Mouse (Mus musculus) midbrain, embryonic 13.5 days (tissue): Measurements from ENCODE around the gene Trim25. TPM values are rescaled to one million over a fixed set of nuclear protein-coding genes. Genes with fewer than 3 reads are reported as not detected.
"Not testable (repeated sequence)": the region's sequence is repeated elsewhere in the genome, so short reads cannot be mapped to it uniquely, and the experiment has no call there.

Source experiments
- ATAC-seq: fragments of 200-750 bp; cut with Nextera tagmentation; 2 replicates; pipeline ENCODE4 v1.8.0; 2017; ENCODE audit warnings: mild to moderate bottlenecking, moderate TSS enrichment, moderate library complexity
- H3K27ac ChIP-seq: fragments of 300-500 bp; sonication (generic); 2 replicates; pipeline ENCODE4 v1.5.1; 2015; ENCODE audit warnings: inconsistent platforms, mild to moderate bottlenecking, moderate library complexity
- H3K27me3 ChIP-seq: fragments of 300-500 bp; sonication (generic); 2 replicates; pipeline ENCODE4 v1.6.1; 2015; ENCODE audit warnings: mild to moderate bottlenecking, inconsistent platforms
- H3K36me3 ChIP-seq: fragments of 300-500 bp; sonication (generic); 2 replicates; pipeline ENCODE4 v1.6.1; 2015; ENCODE audit warnings: mild to moderate bottlenecking, inconsistent platforms
- H3K4me1 ChIP-seq: fragments of 300-500 bp; sonication (generic); replicated peaks from 2 replicates; pipeline ENCODE4 v1.6.1; 2015; ENCODE audit warnings: inconsistent platforms
- H3K4me2 ChIP-seq: fragments of 300-500 bp; sonication (generic); replicated peaks from 2 replicates; pipeline ENCODE4 v1.6.1; 2015; ENCODE audit warnings: moderate library complexity, mild to moderate bottlenecking, inconsistent platforms
- H3K4me3 ChIP-seq: fragments of 300-500 bp; sonication (generic); replicated peaks from 2 replicates; pipeline ENCODE4 v1.5.1; 2015; ENCODE audit warnings: mild to moderate bottlenecking, inconsistent platforms
- H3K9ac ChIP-seq: fragments of 300-500 bp; sonication (generic); replicated peaks from 2 replicates; pipeline ENCODE4 v1.6.1; 2015; ENCODE audit warnings: mild to moderate bottlenecking, inconsistent platforms
- H3K9me3 ChIP-seq: fragments of 300-500 bp; sonication (generic); 2 replicates; pipeline ENCODE4 v1.6.1; 2016; ENCODE audit warnings: mild to moderate bottlenecking, inconsistent platforms
- WGBS: fragments of 180-500 bp; shearing (Covaris S2); methylation state at CpG from one replicate; pipeline ENCODE4 v1.1.7; 2015; 5-methylcytosine and 5-hydroxymethylcytosine counted together
- polyA plus RNA-seq: library from polyadenylated mRNA; unstranded; fragments of >200 nt; fragmentation: Nextera tagmentation; extraction: Ambion mirVana; gene quantifications from 2 replicates; pipeline ENCODE4 v1.2.1, GENCODE M21; 2015

Gene Trim25
- polyA plus RNA-seq, 1 experiment from 2014 or later = 3.5 TPM

DNA sequence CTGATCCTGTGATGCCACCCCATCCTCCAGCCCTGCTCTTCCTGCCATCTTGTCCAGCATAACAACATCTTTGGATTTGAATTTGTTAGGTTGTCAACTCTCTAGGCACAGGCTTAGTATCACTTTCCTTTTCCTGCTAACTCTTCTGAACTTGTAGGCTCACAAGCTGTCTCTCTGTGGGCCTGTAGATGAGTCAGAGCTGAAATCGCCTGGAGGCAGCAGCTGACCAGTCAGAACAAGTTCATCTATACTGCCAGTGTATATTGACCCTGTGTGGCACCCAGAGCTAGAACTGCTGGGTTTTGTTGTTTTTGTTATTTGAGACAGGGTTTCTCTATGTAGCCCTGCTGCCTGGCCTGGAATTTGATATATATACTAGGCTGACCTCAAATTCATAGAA is 32.0 kb downstream of the Trim25 start:
- no peak overlapping the region for H3K27ac ChIP-seq
- H3K4me1 ChIP-seq = no peaks in the 10 kb centered on the region
- no peaks in the 10 kb centered on the region for H3K27me3 ChIP-seq
- H3K36me3 ChIP-seq = peaks cover under 1% of the 10 kb centered on the region; the same call in 1 of the 2 replicates
- no peak overlapping the region for H3K4me3 ChIP-seq
- H3K4me2 ChIP-seq = no peak overlapping the region
- H3K9me3 ChIP-seq = no peaks in the 10 kb centered on the region
- no peak overlapping the region for H3K9ac ChIP-seq
- 88% methylated on average over 1 of the region's 1 CpGs for WGBS
- ATAC-seq = no peak

DNA sequence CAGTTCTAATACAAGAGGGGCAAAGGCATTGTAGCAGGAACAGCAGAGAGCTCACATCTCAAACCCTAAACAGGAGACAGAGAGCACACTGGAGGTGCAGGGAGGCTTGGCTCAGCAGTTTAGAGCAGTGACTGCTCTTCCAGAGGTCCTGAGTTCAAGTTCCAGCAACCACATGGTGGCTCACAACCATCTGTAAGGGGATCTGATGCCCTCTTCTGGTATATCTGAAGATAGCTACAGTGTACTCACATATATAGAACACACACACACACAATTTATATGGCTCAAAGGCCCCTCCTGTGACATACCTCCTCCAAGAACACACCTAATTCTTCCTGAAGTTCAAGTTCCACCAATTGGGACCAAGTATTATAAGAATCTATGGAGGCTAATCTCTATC is 35.4 kb downstream of the Trim25 start:
- no peak overlapping the region for H3K27ac ChIP-seq
- H3K4me2 ChIP-seq = no peak overlapping the region
- ATAC-seq = no peak
- no peak overlapping the region for H3K4me3 ChIP-seq
- H3K36me3 ChIP-seq = peaks cover 23% of the 10 kb centered on the region
- no peak overlapping the region for H3K9ac ChIP-seq
- H3K27me3 ChIP-seq = no peaks in the 10 kb centered on the region
- H3K9me3 ChIP-seq = no peaks in the 10 kb centered on the region
- H3K4me1 ChIP-seq = no peaks in the 10 kb centered on the region

DNA sequence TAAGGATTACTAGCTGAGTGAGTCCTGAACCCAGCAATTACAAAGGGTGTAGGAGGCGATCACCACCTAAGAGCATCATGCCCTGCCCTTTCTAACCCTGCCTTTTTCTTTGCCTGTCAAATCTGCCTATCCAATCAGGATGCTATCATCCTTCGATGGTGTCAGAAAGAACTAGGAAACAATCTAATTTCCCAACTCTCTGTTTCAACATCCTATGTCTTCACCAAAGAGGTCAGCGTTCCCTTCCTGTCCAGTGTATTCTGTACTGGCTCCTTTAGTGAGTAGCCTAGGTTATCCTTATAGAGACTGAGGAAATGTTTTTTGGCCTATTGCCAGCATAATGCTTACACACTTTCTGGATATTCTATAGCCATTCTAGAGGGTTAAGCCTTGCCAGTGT is 36.4 kb downstream of the Trim25 start:
- ATAC-seq = no peak
- Histone ChIP-seq H3K36me3 (peaks cover 33% of the 10 kb centered on the region), H3K4me3 (no peak overlapping the region), H3K9ac (no peak overlapping the region), H3K27me3 (no peaks in the 10 kb centered on the region), H3K4me2 (no peak overlapping the region), H3K9me3 (no peaks in the 10 kb centered on the region), H3K27ac (no peak overlapping the region), H3K4me1 (no peaks in the 10 kb centered on the region)
- WGBS = 78% methylated on average over 3 of the region's 3 CpGs

DNA sequence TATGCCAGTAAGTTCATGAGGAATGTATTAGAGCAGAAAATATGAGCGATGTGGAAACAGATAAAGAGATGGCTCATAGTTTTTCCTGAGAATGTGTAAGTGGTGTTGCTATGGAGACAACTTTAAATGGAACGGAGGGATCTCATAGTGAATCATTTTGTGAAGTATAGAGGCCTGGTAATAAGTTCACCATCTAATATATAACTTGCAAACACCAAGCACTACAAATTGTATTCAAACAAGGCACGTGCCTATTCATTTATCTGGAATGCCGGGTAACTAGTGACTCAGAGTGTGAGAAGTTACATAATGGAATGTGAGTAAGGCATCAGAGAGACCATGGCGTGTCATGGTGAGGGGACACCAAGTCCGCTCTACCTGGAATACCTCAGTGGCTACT is 39.3 kb downstream of the Trim25 start:
- Histone ChIP-seq H3K36me3 (peaks cover 62% of the 10 kb centered on the region), H3K27me3 (no peaks in the 10 kb centered on the region), H3K4me1 (no peaks in the 10 kb centered on the region), H3K9ac (no peak overlapping the region), H3K4me3 (no peak overlapping the region), H3K4me2 (no peak overlapping the region), H3K9me3 (no peaks in the 10 kb centered on the region), H3K27ac (no peak overlapping the region)
- WGBS = 93% methylated on average over 6 of the region's 6 CpGs
- no peak for ATAC-seq

DNA sequence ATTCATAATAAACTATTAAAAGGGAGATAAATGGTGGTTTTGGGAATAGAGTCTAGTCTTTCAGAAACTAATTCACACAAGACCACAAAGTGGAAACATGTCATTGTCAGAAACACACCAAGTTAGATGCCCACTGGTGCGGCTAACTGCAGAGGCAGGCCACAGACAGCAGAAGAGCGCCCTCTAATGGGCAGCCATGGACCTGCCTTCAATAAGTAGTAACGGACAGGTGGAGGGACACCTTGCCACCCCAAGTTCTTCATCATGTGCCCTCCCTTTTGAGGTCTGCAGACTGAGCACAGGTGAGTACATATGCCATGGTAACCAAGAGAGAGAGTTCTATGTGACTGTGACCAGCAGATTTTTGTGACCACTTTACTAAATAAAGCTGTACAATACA is 40.1 kb downstream of the Trim25 start:
- H3K27ac ChIP-seq = no peak overlapping the region

DNA sequence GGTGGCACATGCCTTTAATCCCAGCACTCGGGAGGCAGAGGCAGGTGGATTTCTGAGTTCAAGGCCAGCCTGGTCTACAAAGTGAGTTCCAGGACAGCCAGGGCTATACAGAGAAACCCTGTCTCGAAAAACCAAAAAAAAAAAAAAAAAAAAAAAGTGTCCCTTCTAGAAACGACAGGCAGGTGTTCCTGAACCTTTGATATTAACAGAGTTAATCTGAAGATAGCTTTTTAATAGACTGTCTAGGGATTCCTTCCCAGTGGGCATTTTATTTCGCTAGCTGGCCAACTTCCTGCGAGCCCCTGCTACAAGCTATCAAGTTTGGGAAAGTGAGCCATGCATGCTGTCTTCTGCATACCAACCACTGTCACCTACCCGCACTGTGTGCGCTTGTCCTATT is 41.9 kb downstream of the Trim25 start:
- 93% methylated on average over 6 of the region's 7 CpGs for WGBS
- not testable (repeated sequence) for H3K4me2 ChIP-seq, H3K4me3 ChIP-seq, H3K9me3 ChIP-seq, H3K27me3 ChIP-seq, H3K27ac ChIP-seq, ATAC-seq, H3K9ac ChIP-seq, H3K4me1 ChIP-seq
- peaks cover 86% of the 10 kb centered on the region for H3K36me3 ChIP-seq

More for the DNA sequence above, 40.1 kb downstream of the Trim25 start:
- no peaks in the 10 kb centered on the region for H3K9me3 ChIP-seq
- no peak overlapping the region for H3K9ac ChIP-seq
- 34% methylated on average over 3 of the region's 3 CpGs for WGBS
- no peak overlapping the region for H3K4me3 ChIP-seq
- peaks cover 69% of the 10 kb centered on the region for H3K36me3 ChIP-seq
- no peaks in the 10 kb centered on the region for H3K27me3 ChIP-seq
- H3K4me1 ChIP-seq = no peaks in the 10 kb centered on the region
- no peak overlapping the region for H3K4me2 ChIP-seq
- no peak for ATAC-seq

DNA sequence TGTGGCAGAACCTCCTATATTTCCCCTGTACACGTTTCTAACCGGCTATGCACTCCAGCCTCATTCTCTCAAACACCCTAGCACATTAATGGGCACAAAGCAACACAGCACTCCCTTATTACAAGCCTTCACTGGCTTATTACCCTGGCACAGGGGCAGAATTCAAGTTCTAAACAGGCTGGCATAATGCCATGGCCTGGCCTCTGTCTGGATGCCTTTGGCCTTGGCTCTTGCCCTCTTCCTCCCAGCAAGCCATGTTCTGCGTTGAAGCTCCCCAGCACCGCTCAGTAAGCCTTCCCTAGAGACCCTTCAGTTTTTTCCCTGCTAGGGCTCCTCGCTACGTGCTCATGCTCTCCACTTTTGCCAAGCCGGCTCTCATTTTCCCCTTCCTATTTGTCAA is 43.9 kb downstream of the Trim25 start:
- WGBS = 93% methylated on average over 7 of the region's 7 CpGs
- peaks cover 92% of the 10 kb centered on the region for H3K36me3 ChIP-seq
- H3K4me3 ChIP-seq = no peak overlapping the region
- ATAC-seq = no peak
- no peak overlapping the region for H3K4me2 ChIP-seq
- no peak overlapping the region for H3K9ac ChIP-seq
- no peak overlapping the region for H3K27ac ChIP-seq
- no peaks in the 10 kb centered on the region for H3K9me3 ChIP-seq
- no peaks in the 10 kb centered on the region for H3K4me1 ChIP-seq
- no peaks in the 10 kb centered on the region for H3K27me3 ChIP-seq

DNA sequence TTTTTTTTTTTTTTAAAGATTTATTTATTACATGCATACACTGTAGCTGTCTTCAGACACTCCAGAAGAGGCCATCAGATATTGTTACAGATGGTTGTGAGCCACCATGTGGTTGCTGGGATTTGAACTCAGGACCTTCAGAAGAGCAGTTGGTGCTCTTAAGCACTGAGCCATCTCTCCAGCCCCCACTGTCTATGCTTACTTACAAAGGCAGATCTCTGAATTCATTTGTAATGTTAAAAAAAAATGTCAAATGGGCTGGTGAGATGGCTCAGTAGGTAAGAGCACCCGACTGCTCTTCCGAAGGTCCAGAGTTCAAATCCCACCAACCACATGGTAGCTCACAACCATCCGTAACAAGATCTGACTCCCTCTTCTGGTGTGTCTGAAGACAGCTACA is 46.3 kb downstream of the Trim25 start:
- peaks cover 89% of the 10 kb centered on the region for H3K36me3 ChIP-seq
- WGBS = 95% methylated on average over 3 of the region's 3 CpGs
- H3K27ac ChIP-seq, H3K4me1 ChIP-seq, H3K4me2 ChIP-seq, ATAC-seq, H3K27me3 ChIP-seq, H3K9ac ChIP-seq, H3K4me3 ChIP-seq, H3K9me3 ChIP-seq: not testable (repeated sequence)

DNA sequence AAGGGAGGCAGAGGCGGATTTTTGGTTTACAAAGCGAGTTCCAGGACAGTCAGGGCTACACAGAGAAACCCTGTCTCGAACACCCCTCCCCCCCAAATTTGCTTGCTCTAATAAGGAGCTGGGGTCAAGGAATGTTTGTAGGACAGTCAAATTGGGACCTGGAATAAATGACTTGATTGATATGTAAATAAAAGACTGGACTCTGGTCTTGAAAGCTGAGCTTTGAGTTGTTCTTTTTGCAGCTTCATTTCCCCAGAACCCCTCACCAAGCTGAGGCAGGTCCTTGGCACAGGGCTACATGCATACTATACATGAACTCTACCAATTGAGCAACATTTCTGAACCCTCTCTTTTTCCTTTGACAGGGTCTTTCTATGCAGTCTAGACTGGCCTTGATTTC is 46.8 kb downstream of the Trim25 start:
- no peak overlapping the region for H3K27ac ChIP-seq
- 92% methylated on average over 3 of the region's 3 CpGs for WGBS
- H3K9me3 ChIP-seq = no peaks in the 10 kb centered on the region
- H3K4me3 ChIP-seq = no peak overlapping the region
- H3K36me3 ChIP-seq = peaks cover 89% of the 10 kb centered on the region
- no peak for ATAC-seq
- no peak overlapping the region for H3K9ac ChIP-seq
- no peak overlapping the region for H3K4me2 ChIP-seq
- no peaks in the 10 kb centered on the region for H3K27me3 ChIP-seq
- H3K4me1 ChIP-seq = no peaks in the 10 kb centered on the region

DNA sequence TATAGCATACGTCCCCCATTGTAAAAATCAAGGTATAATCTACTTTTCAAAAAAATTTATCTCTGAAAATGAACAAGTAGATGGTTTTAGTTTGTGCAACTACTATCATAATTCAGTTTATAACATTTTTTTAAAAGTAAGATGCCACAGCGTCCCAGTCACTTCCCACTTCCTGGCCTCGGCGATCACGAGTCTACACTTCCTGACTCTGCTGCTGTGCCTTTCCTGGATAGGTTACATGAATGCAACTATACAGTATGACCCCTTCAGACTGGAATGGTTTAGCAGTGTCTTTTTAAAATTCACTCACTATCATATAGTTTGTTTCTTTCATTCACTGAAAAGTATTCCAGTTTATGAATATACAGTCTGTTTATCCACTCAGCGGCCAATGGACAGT is 52.6 kb downstream of the Trim25 start:
- no peak for ATAC-seq
- no peak overlapping the region for H3K27ac ChIP-seq
- H3K9me3 ChIP-seq = no peaks in the 10 kb centered on the region
- H3K4me2 ChIP-seq = no peak overlapping the region
- peaks cover 12% of the 10 kb centered on the region for H3K4me1 ChIP-seq
- H3K36me3 ChIP-seq = peaks cover 60% of the 10 kb centered on the region
- no peaks in the 10 kb centered on the region for H3K27me3 ChIP-seq
- 93% methylated on average over 6 of the region's 6 CpGs for WGBS
- no peak overlapping the region for H3K4me3 ChIP-seq
- H3K9ac ChIP-seq = no peak overlapping the region

DNA sequence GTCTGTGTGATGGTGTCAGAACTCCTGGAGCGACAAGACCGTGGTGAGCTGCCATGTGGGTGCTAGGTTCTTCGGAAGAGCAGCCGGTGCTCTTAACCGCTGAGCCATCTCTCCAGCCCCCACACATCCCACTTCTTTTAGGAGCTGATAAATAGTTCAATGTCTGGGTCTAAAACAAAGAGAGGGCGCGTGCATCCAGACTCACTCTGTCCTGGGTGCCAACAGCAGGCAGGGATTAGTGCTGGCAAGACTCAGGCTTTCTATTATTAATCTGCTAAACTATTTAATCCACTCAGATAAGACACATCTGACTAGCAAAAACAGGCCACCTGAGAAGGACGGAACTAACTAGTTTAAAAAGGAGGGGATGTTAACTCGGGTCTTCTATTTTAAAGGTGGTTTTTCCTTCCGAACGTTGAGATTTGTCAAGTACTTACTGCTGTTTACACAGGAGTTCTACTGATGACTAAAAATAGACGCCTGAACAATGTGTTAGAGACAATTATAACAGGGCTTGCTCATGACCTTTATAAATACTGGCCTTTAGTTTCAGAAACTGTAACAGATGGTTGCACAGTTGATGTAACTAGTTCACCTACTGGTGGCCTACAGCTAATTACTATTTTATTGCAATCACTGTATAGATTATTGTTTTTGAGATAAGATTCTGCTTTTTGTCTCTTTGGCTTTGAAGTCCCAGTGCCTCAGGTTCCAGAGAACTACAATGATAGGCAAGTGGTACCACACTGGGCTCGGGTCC is 56.9 kb downstream of the Trim25 start:
- whole genome bisulfite sequencing = 76% methylated on average over 13 of the region's 13 CpGs
- Histone ChIP-seq H3K36me3 (peaks cover 23% of the 10 kb centered on the region), H3K9me3 (no peaks in the 10 kb centered on the region), H3K4me3 (no peak overlapping the region), H3K27ac (no peak overlapping the region), H3K9ac (no peak overlapping the region), H3K4me1 (peaks cover 39% of the 10 kb centered on the region), H3K27me3 (no peaks in the 10 kb centered on the region), H3K4me2 (no peak overlapping the region)
- ATAC-seq = no peak

DNA sequence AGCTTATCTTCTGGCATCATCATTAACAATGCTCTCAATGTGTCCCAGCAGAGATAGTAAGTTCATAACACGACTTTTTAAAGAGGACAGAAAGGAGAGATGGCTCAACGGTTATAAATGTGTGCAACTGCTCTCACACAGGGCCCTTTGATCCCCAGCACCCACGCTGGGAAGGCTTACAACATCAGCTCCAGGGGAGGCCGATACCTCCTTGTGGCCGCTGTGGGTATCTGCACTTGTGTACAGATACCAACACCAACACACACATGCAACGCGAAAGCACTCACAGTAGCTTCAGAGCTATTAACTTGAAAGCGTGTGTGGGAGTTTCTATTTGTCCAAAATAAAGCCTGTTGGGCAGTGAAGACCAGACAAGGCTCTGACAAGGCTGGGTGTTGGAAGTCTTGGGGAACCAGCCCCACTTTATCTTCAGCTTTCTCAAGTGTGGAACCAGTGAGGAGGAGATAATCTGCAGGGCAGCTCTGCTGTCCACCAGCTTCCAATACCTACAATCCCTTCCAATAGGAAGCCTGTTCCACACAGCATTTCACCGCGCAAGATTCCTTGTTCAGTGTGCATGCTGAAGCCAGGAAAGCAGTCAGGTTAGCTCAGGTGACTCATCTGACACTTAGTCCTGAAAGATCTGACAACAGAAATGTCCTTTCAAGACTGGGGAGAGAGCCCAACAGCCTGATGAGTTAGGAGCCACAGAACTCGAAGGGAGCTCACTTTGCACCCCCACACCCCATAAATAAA is 59.5 kb downstream of the Trim25 start:
- peak overlapping the region; percentile 92 for H3K4me3 ChIP-seq
- H3K27ac ChIP-seq = no peak overlapping the region
- H3K36me3 ChIP-seq = peaks cover 12% of the 10 kb centered on the region
- H3K4me2 ChIP-seq = peak overlapping the region; percentile 95
- H3K9me3 ChIP-seq = no peaks in the 10 kb centered on the region
- H3K27me3 ChIP-seq = no peaks in the 10 kb centered on the region
- WGBS = 83% methylated on average over 11 of the region's 11 CpGs
- H3K9ac ChIP-seq = peak overlapping the region; percentile 91
- peaks cover 39% of the 10 kb centered on the region for H3K4me1 ChIP-seq
- ATAC-seq = no peak
